Mouse (Mus musculus): Measurements from ENCODE around the gene Gm9040.
"Not testable (repeated sequence)": the region's sequence is repeated elsewhere in the genome, so short reads cannot be mapped to it uniquely, and the experiment has no call there.

The Gm9040 gene

GRCm38 (mm10) chr10:118326869-118327268 is at the start of gene Gm9040:
Gm9040 (minus strand) TSS chr10:118326969.
- DNase-seq (ENCODE audit: low spot score): not testable (repeated sequence)

GRCm38 (mm10) chr10:118370443-118370842 is 43.7 kb upstream of the Gm9040 start:
- peak; percentile 79 for DNase-seq (ENCODE audit: low spot score)

GRCm38 (mm10) chr10:118369518-118369917 is 42.7 kb upstream of the Gm9040 start:
- DNase-seq (ENCODE audit: low spot score): no peak

GRCm38 (mm10) chr10:118354005-118354404 is 27.2 kb upstream of the Gm9040 start, which contains the start of gene Gm9049:
Gm9049 (minus strand) TSS chr10:118354105.
- not testable (repeated sequence) for DNase-seq (ENCODE audit: low spot score)

- DNase-seq (ENCODE audit: low spot score): not testable (repeated sequence)
These were observed 21.8 kb upstream of the Gm9040 start, which contains the start of gene Gm9048 for GRCm38 (mm10) chr10:118348579-118348978. Gm9048 (minus strand) TSS chr10:118348679.

GRCm38 (mm10) chr10:118343155-118343554 is 16.4 kb upstream of the Gm9040 start, which contains the start of gene Gm9046:
Gm9046 (minus strand) TSS chr10:118343255.
- not testable (repeated sequence) for DNase-seq (ENCODE audit: low spot score)

- not testable (repeated sequence) for DNase-seq (ENCODE audit: low spot score)
These were observed 11.0 kb upstream of the Gm9040 start, which contains the start of gene Gm9045 for GRCm38 (mm10) chr10:118337731-118338130. Gm9045 (minus strand) TSS chr10:118337831.

GRCm38 (mm10) chr10:118332308-118332707 is 5.5 kb upstream of the Gm9040 start, which contains the start of gene Gm9044:
Gm9044 (minus strand) TSS chr10:118332408.
- DNase-seq (ENCODE audit: low spot score): not testable (repeated sequence)

GRCm38 (mm10) chr10:118319024-118319423 is 7.7 kb downstream of the Gm9040 start:
- no peak for DNase-seq (ENCODE audit: low spot score)

- DNase-seq (ENCODE audit: low spot score): not testable (repeated sequence)
These were observed 24.6 kb downstream of the Gm9040 start for GRCm38 (mm10) chr10:118302133-118302532.

- no peak for DNase-seq (ENCODE audit: low spot score)
These were observed 31.8 kb downstream of the Gm9040 start, which contains the start of gene Iltifb for GRCm38 (mm10) chr10:118294938-118295337. Iltifb (minus strand) TSS chr10:118295038.

- not testable (repeated sequence) for DNase-seq (ENCODE audit: low spot score)
These were observed 43.8 kb downstream of the Gm9040 start for GRCm38 (mm10) chr10:118283016-118283415.

- DNase-seq (ENCODE audit: low spot score): not testable (repeated sequence)
These were observed 44.2 kb downstream of the Gm9040 start for GRCm38 (mm10) chr10:118282565-118282964.

- not testable (repeated sequence) for DNase-seq (ENCODE audit: low spot score)
These were observed 48.7 kb downstream of the Gm9040 start for GRCm38 (mm10) chr10:118278069-118278468.

Data from lung, postnatal 25 days (tissue).